19 mouse cellular contexts compared by ENCODE assay signal in the genomic region with DNA sequence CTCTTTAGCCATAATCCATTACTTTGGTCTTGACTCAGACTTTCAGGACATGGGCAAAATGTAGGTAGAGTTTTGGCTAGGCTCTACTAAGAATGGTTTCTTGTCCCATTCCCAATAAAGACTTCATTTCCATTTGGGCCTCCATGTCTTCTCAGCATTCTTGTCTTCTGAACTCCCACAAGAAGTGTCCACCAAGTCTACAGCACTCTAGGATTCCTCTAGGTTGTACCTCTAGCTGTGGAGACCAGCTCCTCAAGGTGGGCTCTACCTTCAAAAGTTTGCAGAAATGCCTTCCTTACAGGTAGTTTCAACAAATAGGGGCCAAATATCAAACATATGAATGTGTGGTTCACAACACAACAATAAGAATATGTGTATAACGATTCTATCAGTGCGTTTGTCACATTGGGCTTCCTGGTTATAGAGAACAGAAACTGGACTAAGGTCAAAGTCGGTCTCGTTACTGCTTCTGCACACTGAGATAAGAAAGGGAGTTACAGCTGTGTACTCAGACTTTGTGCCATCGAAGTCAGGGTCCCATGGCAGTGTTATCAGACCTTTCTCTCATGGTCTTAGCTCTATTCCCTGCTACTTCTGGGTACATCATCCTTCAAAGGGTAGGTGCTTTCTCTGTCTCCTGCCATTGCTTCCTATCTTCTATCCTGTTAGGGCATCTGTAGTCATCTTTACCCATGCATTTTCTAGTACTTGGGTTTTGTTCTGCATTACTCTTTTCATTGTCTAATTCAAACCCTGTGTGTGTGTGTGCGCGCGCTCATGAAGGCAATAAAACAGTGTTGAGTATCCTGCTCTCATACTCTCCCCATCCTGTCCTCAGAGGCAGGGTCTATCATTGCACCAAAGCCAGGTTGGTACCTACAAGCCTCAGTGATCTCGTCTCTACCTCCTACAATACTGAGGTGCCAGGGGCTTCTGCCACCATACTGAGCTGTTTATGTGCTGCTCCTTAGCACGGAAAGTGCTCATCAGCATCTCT.
A peak's percentile ranks its signal among the peaks of the same experiment; 100 is the strongest.
DNase-seq lines count a peak whose midpoint lies in the region; ATAC-seq and TF ChIP-seq lines count a peak whose summit lies in the region.
"Had no signal": no experiment of that assay in that cellular context is flagged by ENCODE, and none has a peak within 500 bp of the region (broad histone marks: within the 10 kb centered on the region; RNA-seq: fewer than 3 reads in every experiment).

No protein-coding gene starts in this region.

- ATAC-seq in intestine, embryonic 15.5 days: peak; percentile 94
- peak; percentile 96 for ATAC-seq in intestine, embryonic 16.5 days
- ATAC-seq: activated CD4-positive, CD25-positive, alpha-beta regulatory T cell, adult 4 months; forebrain, embryonic 14.5 days; forebrain, embryonic 16.5 days; Patski had no signal

- no peak for TF ChIP-seq CTCF in small intestine, adult 2 months (IDR thresholded peaks at IDR 0.05; ENCODE audit: extremely low read depth, insufficient read length, insufficient replicate concordance, low read depth, low read length)

- H3K9ac ChIP-seq in intestine, embryonic 15.5 days: no peak overlapping the region
- no peak overlapping the region for H3K9ac ChIP-seq in intestine, embryonic 16.5 days (ENCODE audit: low read depth, low read length)
- H3K9ac ChIP-seq: embryonic facial prominence, embryonic 12.5 days had no signal

- TF ChIP-seq POLR2A in small intestine, adult 2 months (IDR thresholded peaks at IDR 0.05; ENCODE audit: low read depth, low read length): no peak

- no peak for DNase-seq in MN1 (ENCODE audit: low spot score)
- no peak for DNase-seq in cerebellum, adult 11 months
- DNase-seq: adrenal gland, adult 8-10 months; adrenal gland, postnatal 14 days; adrenal gland, postnatal 36 days; cerebellum, adult 18-20 months; cerebellum, adult 8-10 months; cerebellum, adult 9-11 months; cerebellum, postnatal 14 days; cerebellum, postnatal 36 days had no signal

- no peaks in the 10 kb centered on the region for H3K36me3 ChIP-seq in intestine, embryonic 15.5 days
- H3K36me3 ChIP-seq in intestine, embryonic 16.5 days (ENCODE audit: control insufficient read depth, insufficient read depth, low read length): no peaks in the 10 kb centered on the region
- no peaks in the 10 kb centered on the region for H3K36me3 ChIP-seq in small intestine, adult 2 months (ENCODE audit: control insufficient read depth, insufficient read depth, low read length)
- H3K36me3 ChIP-seq: embryonic facial prominence, embryonic 10.5 days; embryonic facial prominence, embryonic 12.5 days had no signal

- 87% methylated on average over 10 of the region's 10 CpGs for WGBS in intestine, embryonic 15.5 days
- 78% methylated on average over 10 of the region's 10 CpGs for WGBS in intestine, embryonic 16.5 days
- 47% methylated on average over 10 of the region's 10 CpGs for WGBS in small intestine, adult 2 months

- H3K27me3 ChIP-seq in intestine, embryonic 15.5 days (replicated peaks): no peaks in the 10 kb centered on the region
- H3K27me3 ChIP-seq in intestine, embryonic 16.5 days (replicated peaks; ENCODE audit: control insufficient read depth, insufficient read depth, low read length): no peaks in the 10 kb centered on the region
- no peaks in the 10 kb centered on the region for H3K27me3 ChIP-seq in small intestine, adult 2 months (ENCODE audit: control insufficient read depth, insufficient read depth, low read length)
- H3K27me3 ChIP-seq: embryonic facial prominence, embryonic 12.5 days; Patski had no signal

- no peaks in the 10 kb centered on the region for H3K9me3 ChIP-seq in intestine, embryonic 15.5 days
- H3K9me3 ChIP-seq in intestine, embryonic 16.5 days (ENCODE audit: control insufficient read depth, low read length): no peaks in the 10 kb centered on the region

- H3K4me1 ChIP-seq in intestine, embryonic 15.5 days (replicated peaks): no peaks in the 10 kb centered on the region
- peaks cover 2% of the 10 kb centered on the region; the same call in 1 of the 2 replicates for H3K4me1 ChIP-seq in intestine, embryonic 16.5 days (ENCODE audit: control insufficient read depth, insufficient read depth, low read length)
- H3K4me1 ChIP-seq in small intestine, adult 2 months (ENCODE audit: control insufficient read depth, insufficient read depth, insufficient read length, low read length): peaks cover 8% of the 10 kb centered on the region; the same call in 1 of the 2 replicates
- H3K4me1 ChIP-seq: embryonic facial prominence, embryonic 10.5 days; embryonic facial prominence, embryonic 12.5 days had no signal

- no peak overlapping the region for H3K4me3 ChIP-seq in intestine, embryonic 15.5 days (replicated peaks)
- H3K4me3 ChIP-seq in intestine, embryonic 16.5 days (ENCODE audit: low read length): no peak overlapping the region
- H3K4me3 ChIP-seq in small intestine, adult 2 months (ENCODE audit: low read depth, low read length): no peak overlapping the region
- H3K4me3 ChIP-seq: embryonic facial prominence, embryonic 10.5 days; embryonic facial prominence, embryonic 12.5 days had no signal

- H3K27ac ChIP-seq in intestine, embryonic 15.5 days: no peak overlapping the region
- peak overlapping the region; percentile 33; the same call in 1 of the 2 replicates for H3K27ac ChIP-seq in intestine, embryonic 16.5 days (ENCODE audit: low read length)
- H3K27ac ChIP-seq in small intestine, adult 2 months (ENCODE audit: insufficient read depth, low read depth, low read length): peak overlapping the region; percentile 91
- H3K27ac ChIP-seq: embryonic facial prominence, embryonic 10.5 days; embryonic facial prominence, embryonic 12.5 days had no signal

- no peak overlapping the region for H3K4me2 ChIP-seq in intestine, embryonic 15.5 days (replicated peaks)
- H3K4me2 ChIP-seq in intestine, embryonic 16.5 days (ENCODE audit: low read depth, low read length): no peak overlapping the region
- H3K4me2 ChIP-seq: embryonic facial prominence, embryonic 12.5 days had no signal
